Mouse (Mus musculus): Measurements from ENCODE around the gene Gadd45a.

- TF ChIP-seq EP300 (IDR thresholded peaks at IDR 0.05; ENCODE audit: insufficient read depth, low read depth, low read length) (no peak), CTCF (IDR thresholded peaks at IDR 0.05; ENCODE audit: low read depth, low read length) (no peak), POLR2A (IDR thresholded peaks at IDR 0.05; ENCODE audit: insufficient read depth, low read length) (no peak)
Measured at GRCm38 (mm10) chr6:67069800-67070315, 32.6 kb upstream of the Gadd45a start.
